Mouse (Mus musculus) embryonic facial prominence, embryonic 14.5 days (tissue): Measurements from ENCODE around the gene Hap1. TPM values are rescaled to one million over a fixed set of nuclear protein-coding genes. Genes with fewer than 3 reads are reported as not detected.
A peak's percentile ranks its signal among the peaks of the same experiment; 100 is the strongest.

Source experiments
- ATAC-seq: fragments of 200-750 bp; cut with Nextera tagmentation; 2 replicates; pipeline ENCODE4 v1.8.0; 2017; ENCODE audit warnings: low read depth, moderate number of reproducible peaks, moderate TSS enrichment
- DNase-seq: peaks from one replicate; pipeline ENCODE4 v3.0.0-alpha.2; 2015; ENCODE audit warnings: low spot score
- H3K27ac ChIP-seq: fragments of 300-500 bp; sonication (generic); replicated peaks from 2 replicates; pipeline ENCODE4 v1.5.1; 2014; ENCODE audit warnings: low read depth, mild to moderate bottlenecking, low read length, moderate library complexity
- H3K27me3 ChIP-seq: fragments of 300-500 bp; sonication (generic); replicated peaks from 2 replicates; pipeline ENCODE4 v1.6.1; 2014; ENCODE audit warnings: low read length; ENCODE audit not compliant: control insufficient read depth, insufficient read depth
- H3K36me3 ChIP-seq: fragments of 300-500 bp; sonication (generic); 2 replicates; pipeline ENCODE4 v1.6.1; 2014; ENCODE audit warnings: low read length, mixed read lengths; ENCODE audit not compliant: control insufficient read depth, insufficient read depth
- H3K4me1 ChIP-seq: fragments of 300-500 bp; sonication (generic); 2 replicates; pipeline ENCODE4 v1.6.1; 2014; ENCODE audit warnings: antibody characterized with exemption, low read length; ENCODE audit not compliant: control insufficient read depth, insufficient read depth
- H3K4me2 ChIP-seq: fragments of 300-500 bp; sonication (generic); 2 replicates; pipeline ENCODE4 v1.6.1; 2014; ENCODE audit warnings: low read depth, mild to moderate bottlenecking, low read length, moderate library complexity, mixed read lengths
- H3K4me3 ChIP-seq: fragments of 300-500 bp; sonication (generic); 2 replicates; pipeline ENCODE4 v1.5.1; 2014; ENCODE audit warnings: low read depth, mild to moderate bottlenecking, low read length
- H3K9ac ChIP-seq: fragments of 300-500 bp; sonication (generic); 2 replicates; pipeline ENCODE4 v1.6.1; 2014; ENCODE audit warnings: low read depth, mild to moderate bottlenecking, low read length, moderate library complexity, mixed read lengths
- H3K9me3 ChIP-seq: fragments of 300-500 bp; sonication (generic); 2 replicates; pipeline ENCODE4 v1.6.1; 2016; ENCODE audit warnings: low read length; ENCODE audit not compliant: control insufficient read depth
- WGBS: fragments of 180-500 bp; shearing (Covaris S2); extraction: QIAGEN DNeasy Blood & Tissue Kit; methylation state at CpG from one replicate; pipeline ENCODE4 v1.1.7; 2014; 5-methylcytosine and 5-hydroxymethylcytosine counted together
- polyA plus RNA-seq: library from polyadenylated mRNA; unstranded; fragments of >200 nt; fragmentation: Nextera tagmentation; extraction: Ambion mirVana; gene quantifications from 2 replicates; pipeline ENCODE4 v1.2.1, GENCODE M21; 2014

Hap1 gene
- polyA plus RNA-seq, 1 experiment from 2014 or later: 3.2 TPM

DNA sequence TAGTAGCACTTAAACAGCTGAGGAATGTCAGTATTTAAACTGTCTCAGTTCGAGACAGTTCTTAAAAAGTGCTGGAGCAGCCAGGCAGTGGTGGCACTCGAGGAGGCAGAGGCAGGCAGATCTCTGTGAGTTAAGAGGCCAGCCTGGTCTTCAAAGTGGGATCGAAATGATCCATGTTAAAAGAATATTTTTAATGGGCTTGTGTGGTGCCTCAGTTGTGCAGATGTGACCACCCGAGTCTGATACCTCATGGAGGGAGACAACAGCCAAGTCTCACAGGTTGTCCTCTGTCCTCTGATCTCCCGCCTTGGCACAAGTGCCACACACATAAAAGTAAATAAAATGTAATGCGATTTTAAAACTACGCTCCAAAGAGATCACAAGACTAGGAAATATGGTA is 42.6 kb upstream of the Hap1 start:
- Histone ChIP-seq H3K4me3 (0 out of 2 replicates have a peak overlapping the region, but pooled peaks have one; percentile 79), H3K36me3 (no peaks in the 10 kb centered on the region), H3K9ac (no peak overlapping the region), H3K4me2 (peak overlapping the region; percentile 77; the same call in 1 of the 2 replicates), H3K27ac (peak overlapping the region; percentile 55), H3K27me3 (no peaks in the 10 kb centered on the region), H3K4me1 (peaks cover 31% of the 10 kb centered on the region), H3K9me3 (no peaks in the 10 kb centered on the region)
- WGBS: 91% methylated on average over 7 of the region's 7 CpGs
- ATAC-seq (no peak), DNase-seq (no peak)

DNA sequence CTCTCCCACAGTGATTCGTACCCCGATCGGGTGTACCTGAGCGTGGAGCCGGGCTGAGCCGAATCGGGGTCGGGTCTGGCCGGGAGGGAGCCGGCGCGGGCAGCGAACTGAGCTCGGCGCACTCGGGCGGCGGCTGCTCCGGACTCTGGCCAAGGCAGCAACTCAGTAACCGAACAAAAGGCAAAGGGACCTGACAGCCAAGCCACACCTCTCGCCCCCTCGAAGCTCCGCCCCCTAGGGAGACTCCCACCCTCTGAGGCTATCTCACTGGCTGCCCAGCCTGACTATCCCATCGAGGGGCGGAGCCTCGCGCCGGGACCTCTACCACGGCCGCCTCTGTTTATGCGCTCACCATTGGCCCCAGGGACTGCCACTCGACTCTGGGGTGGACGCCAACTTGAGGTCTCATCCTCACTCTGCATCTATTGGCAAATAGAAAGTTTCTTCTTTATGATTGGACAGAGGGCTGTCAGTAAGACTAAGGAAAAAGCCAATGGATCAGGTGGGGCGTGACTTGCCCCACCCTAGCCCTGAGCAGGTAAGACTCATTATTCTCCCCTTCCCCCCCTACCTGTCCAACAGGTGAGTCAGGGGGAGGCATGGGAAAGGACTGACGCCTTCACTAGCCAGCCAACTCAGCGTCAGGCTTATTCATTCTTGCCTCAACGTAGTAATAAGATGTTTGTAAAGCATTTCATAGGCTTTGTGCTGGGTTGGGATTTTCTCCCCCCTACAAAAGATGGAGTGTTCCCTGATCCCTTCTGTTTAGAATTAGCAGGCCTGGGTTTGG is 41.9 kb upstream of the Hap1 start, which contains the start of gene Jup:
Jup (minus strand) TSS at position 164 of the 790 bp plus-strand sequence.
- DNase-seq (peak; percentile 99), ATAC-seq (peak; percentile 98)
- H3K27ac ChIP-seq: peak within 1 kb of the TSS; percentile 86
- no peaks in the 10 kb centered on the region for H3K36me3 ChIP-seq
- no peaks in the 10 kb centered on the region for H3K27me3 ChIP-seq
- peak within 1 kb of the TSS; percentile 80 for H3K9ac ChIP-seq
- H3K9me3 ChIP-seq: no peaks in the 10 kb centered on the region
- peaks cover 31% of the 10 kb centered on the region for H3K4me1 ChIP-seq
- WGBS: 2% methylated on average over 16 of the region's 37 CpGs
- H3K4me2 ChIP-seq: peak within 1 kb of the TSS; percentile 77
- peak within 1 kb of the TSS; percentile 79 for H3K4me3 ChIP-seq

DNA sequence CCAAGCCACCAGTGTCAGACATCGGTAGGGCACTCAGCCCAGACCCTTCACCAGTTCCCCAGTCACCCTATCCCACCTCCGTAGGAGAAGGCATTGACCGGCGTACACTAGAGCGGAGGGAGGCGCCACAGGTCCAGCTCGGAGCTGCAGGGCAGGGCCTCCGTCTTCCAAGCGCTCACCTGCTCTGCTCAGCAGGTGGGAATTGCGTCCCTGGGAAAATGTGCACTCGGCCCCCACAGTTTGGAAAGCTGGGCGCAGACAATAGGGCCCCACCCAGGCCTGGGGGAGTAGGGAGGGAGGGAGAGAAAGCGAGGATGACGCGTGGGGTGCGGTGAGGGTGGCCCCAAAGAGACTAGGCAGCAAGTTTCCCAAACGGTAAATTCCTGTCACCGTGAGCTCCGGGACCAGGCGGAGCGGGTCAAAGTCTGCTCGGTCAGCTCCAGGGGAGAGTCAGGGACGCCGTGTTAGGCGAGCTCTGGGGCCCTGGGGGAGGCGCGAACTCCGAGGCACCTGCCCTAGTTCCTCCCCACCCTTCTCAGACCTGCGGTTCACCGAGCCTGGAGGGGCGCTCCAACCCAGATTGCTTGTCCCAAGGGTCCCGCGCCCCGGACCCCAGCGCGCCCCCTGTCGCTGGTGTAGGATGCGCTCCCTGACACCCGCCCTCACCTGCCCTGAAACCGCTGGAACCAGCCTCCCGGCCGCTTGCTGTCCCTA is 41.1 kb upstream of the Hap1 start:
- Histone ChIP-seq H3K27ac (peak overlapping the region; percentile 86), H3K36me3 (no peaks in the 10 kb centered on the region), H3K9me3 (no peaks in the 10 kb centered on the region), H3K27me3 (no peaks in the 10 kb centered on the region), H3K9ac (peak overlapping the region; percentile 80), H3K4me2 (peak overlapping the region; percentile 77), H3K4me3 (peak overlapping the region; percentile 79), H3K4me1 (peaks cover 31% of the 10 kb centered on the region)
- ATAC-seq: no peak; the same call in none of the 2 replicates
- WGBS: 4% methylated on average over 29 of the region's 42 CpGs
- peak; percentile 36 for DNase-seq

DNA sequence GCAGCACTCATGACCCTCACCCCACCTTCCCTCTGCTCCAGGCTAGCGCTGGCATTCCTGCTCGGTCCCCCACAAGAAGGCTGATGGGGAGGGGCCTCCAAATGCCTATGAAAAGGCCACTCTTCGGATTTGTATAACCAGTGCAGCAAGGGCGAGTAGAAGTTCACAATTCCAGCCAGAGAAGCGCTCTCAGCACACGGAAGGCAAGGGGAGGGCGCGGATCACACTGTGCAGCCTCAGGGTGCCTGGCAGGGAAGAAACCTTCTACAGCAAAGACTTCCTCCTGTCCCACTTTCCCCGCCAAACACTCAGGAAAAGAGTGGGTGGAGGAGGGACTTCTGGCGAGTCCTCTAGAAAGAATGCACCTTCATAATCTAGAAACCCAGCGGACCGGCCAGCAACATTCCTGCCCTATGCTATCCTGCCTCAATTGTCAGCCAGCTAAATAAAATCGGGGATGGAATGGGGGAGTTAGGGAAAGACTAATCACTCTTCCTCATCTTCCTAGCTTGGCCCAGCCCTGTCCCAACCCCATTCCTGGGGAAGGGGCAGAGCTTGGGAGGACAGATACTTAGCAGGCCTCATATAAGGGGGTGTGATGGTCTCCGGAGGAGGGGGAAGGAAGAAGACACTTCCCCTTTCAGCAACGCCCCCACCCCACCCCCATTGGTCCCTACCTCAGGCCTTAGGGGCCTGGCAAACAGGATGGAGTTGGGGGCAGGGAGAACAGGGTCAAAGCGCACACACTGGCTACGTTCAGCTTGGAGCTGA is 40.1 kb upstream of the Hap1 start:
- H3K4me1 ChIP-seq: peaks cover 32% of the 10 kb centered on the region
- no peaks in the 10 kb centered on the region for H3K9me3 ChIP-seq
- no peaks in the 10 kb centered on the region for H3K27me3 ChIP-seq
- H3K4me2 ChIP-seq: peak overlapping the region; percentile 77
- DNase-seq (peak; percentile 35), ATAC-seq (no peak)
- H3K27ac ChIP-seq: peak overlapping the region; percentile 86
- H3K36me3 ChIP-seq: no peaks in the 10 kb centered on the region
- peak overlapping the region; percentile 80 for H3K9ac ChIP-seq
- peak overlapping the region; percentile 79 for H3K4me3 ChIP-seq
- 30% methylated on average over 17 of the region's 17 CpGs for WGBS

DNA sequence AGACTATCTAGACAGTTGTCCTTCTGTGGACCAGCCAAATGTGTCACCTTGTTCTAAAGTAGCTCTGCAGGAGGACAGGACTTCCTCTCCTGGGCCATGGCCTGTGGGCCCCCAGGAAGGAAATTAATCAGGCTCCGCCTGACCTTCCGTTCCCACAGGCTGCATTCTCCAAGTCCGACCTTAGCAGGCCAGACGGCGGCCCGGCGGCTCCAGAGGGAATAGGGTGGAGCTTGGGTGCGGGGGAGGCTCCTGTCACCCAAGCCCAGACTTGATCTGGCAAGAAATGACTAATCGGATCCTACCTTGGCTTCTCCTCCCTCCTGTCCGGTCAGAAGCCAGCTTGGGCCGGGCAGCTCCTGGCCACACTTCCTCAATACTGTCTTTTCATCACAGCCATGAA is 39.3 kb upstream of the Hap1 start:
- no peak for DNase-seq
- no peaks in the 10 kb centered on the region for H3K36me3 ChIP-seq
- H3K4me1 ChIP-seq: peaks cover 38% of the 10 kb centered on the region
- 38% methylated on average over 11 of the region's 11 CpGs for WGBS
- no peak overlapping the region for H3K9ac ChIP-seq
- H3K27ac ChIP-seq: no peak overlapping the region
- ATAC-seq: no peak
- no peaks in the 10 kb centered on the region for H3K9me3 ChIP-seq
- no peaks in the 10 kb centered on the region for H3K27me3 ChIP-seq
- peak overlapping the region; percentile 77 for H3K4me2 ChIP-seq
- peak overlapping the region; percentile 79 for H3K4me3 ChIP-seq

DNA sequence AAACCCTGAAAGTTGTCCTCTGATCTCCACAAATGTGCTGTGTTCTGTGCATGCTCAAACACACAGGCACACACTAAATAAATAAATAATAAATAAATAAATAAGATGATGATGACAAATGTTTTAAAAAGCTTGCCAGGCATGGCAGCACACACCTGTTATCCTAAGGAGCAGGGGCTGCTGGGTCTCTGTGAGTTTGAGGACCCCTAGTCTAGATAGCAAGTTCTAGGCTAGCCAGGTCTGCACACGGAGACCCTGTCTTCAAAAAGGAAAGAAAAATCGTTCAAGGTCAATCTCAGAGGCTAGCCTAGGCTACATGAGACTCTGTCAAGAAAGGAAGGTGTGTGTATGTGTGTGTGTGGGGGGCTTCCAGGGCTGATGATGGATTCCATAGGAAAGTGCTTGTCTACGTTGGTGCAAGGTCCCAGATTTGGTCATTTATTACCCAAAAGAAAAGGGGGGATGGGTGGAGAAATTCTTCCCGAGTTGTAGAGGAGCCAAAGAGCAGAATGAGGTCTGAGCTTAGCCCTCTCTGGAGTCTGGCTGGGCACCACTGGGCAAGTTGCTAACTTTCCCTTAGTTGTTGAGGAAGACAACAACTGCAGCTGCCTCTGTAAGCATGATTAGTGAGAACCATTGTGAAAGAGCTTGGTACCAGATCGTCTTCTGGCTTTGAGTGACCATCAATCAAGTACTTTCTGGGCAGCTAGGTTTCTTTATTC is 38.6 kb upstream of the Hap1 start:
- no peak for ATAC-seq
- no peak overlapping the region for H3K27ac ChIP-seq
- H3K9ac ChIP-seq: no peak overlapping the region
- DNase-seq: no peak
- H3K4me1 ChIP-seq: peaks cover 43% of the 10 kb centered on the region
- H3K4me3 ChIP-seq: no peak overlapping the region
- 71% methylated on average over 5 of the region's 5 CpGs for WGBS
- peak overlapping the region; percentile 77 for H3K4me2 ChIP-seq
- H3K9me3 ChIP-seq: no peaks in the 10 kb centered on the region
- no peaks in the 10 kb centered on the region for H3K27me3 ChIP-seq
- no peaks in the 10 kb centered on the region for H3K36me3 ChIP-seq

DNA sequence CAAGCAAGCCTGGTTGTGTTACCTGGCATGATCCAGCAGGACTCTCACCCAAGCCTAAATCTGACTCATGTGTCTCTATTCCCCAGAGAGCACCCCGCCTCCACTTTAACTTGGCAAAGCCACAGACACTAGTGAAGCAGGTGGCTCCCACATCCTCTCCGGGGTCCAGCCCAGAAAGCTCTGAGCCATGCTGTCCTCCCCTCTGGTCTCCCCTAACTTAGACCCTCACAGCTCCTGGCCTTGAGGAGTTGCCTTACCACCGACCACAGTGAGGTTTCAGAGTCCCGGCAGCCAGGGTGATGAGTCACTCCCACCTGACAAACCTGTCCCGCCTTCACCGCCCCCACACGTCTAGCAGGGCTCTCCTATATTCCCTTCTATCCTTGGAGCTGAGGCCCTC is 37.8 kb upstream of the Hap1 start:
- Histone ChIP-seq H3K4me3 (no peak overlapping the region), H3K36me3 (no peaks in the 10 kb centered on the region), H3K27me3 (no peaks in the 10 kb centered on the region), H3K9ac (no peak overlapping the region), H3K9me3 (no peaks in the 10 kb centered on the region), H3K4me2 (peak overlapping the region; percentile 23), H3K27ac (no peak overlapping the region), H3K4me1 (peaks cover 44% of the 10 kb centered on the region)
- 74% methylated on average over 7 of the region's 7 CpGs for WGBS
- DNase-seq (peak; percentile 50), ATAC-seq (no peak)

DNA sequence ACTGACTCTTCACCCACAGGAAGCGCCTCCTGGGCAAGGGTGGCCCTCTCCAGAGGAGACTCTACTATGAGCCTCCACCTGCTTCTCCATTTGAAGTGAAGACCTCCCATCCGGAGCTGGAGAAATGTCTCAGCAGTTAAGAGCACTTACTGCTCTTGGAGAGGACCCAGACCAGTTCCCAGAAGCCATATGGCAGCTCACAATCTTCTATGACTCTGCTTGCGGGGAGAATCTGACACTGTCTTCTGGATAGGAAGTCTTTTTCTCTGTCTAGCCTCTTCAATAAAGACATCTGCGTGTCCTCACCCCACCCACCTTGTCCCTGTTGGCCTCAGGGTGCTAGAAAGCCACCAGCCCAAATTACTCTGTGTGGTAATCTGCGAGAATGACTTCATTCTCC is 37.0 kb upstream of the Hap1 start:
- Histone ChIP-seq H3K27ac (no peak overlapping the region), H3K4me2 (no peak overlapping the region), H3K9ac (no peak overlapping the region), H3K27me3 (no peaks in the 10 kb centered on the region), H3K4me1 (peaks cover 50% of the 10 kb centered on the region), H3K4me3 (no peak overlapping the region), H3K36me3 (no peaks in the 10 kb centered on the region), H3K9me3 (no peaks in the 10 kb centered on the region)
- WGBS: 88% methylated on average over 5 of the region's 5 CpGs
- no peak for DNase-seq
- no peak for ATAC-seq
